Mouse (Mus musculus) forebrain, postnatal 0 days (tissue): Measurements from ENCODE around the gene Tank. TPM values are rescaled to one million over a fixed set of nuclear protein-coding genes. Genes with fewer than 3 reads are reported as not detected.

Experiments
- ATAC-seq: fragments of 200-750 bp; cut with Nextera tagmentation; 2 replicates; pipeline ENCODE4 v1.8.0; 2017; ENCODE audit warnings: mild to moderate bottlenecking, moderate library complexity
- DNase-seq: peaks from one replicate; pipeline ENCODE4 v3.0.0-alpha.2; 2015
- H3K27ac ChIP-seq: fragments of 300-500 bp; sonication (generic); 2 replicates; pipeline ENCODE4 v1.5.1; 2014; ENCODE audit warnings: low read depth, mild to moderate bottlenecking, antibody characterized with exemption, low read length, moderate library complexity, mixed read lengths
- H3K27me3 ChIP-seq: fragments of 300-500 bp; sonication (generic); 2 replicates; pipeline ENCODE4 v1.6.1; 2014; ENCODE audit warnings: mild to moderate bottlenecking, low read length, mixed read lengths; ENCODE audit not compliant: insufficient read depth
- H3K36me3 ChIP-seq: fragments of 300-500 bp; sonication (generic); 2 replicates; pipeline ENCODE4 v1.6.1; 2014; ENCODE audit warnings: mild to moderate bottlenecking, moderate library complexity; ENCODE audit not compliant: insufficient read depth
- H3K4me1 ChIP-seq: fragments of 300-500 bp; sonication (generic); 2 replicates; pipeline ENCODE4 v1.6.1; 2014; ENCODE audit warnings: antibody characterized with exemption; ENCODE audit not compliant: insufficient read depth
- H3K4me2 ChIP-seq: fragments of 300-500 bp; sonication (generic); 2 replicates; pipeline ENCODE4 v1.6.1; 2014; ENCODE audit warnings: low read depth, mild to moderate bottlenecking, moderate library complexity
- H3K4me3 ChIP-seq: fragments of 300-500 bp; sonication (generic); 2 replicates; pipeline ENCODE4 v1.5.1; 2014; ENCODE audit warnings: low read depth, low read length, mixed read lengths
- H3K9ac ChIP-seq: fragments of 300-500 bp; sonication (generic); 2 replicates; pipeline ENCODE4 v1.6.1; 2014; ENCODE audit warnings: mild to moderate bottlenecking
- H3K9me3 ChIP-seq: fragments of 300-500 bp; sonication (generic); 2 replicates; pipeline ENCODE4 v1.6.1; 2016; ENCODE audit warnings: low read length
- CTCF ChIP-seq: sonication (generic); IDR thresholded peaks from 2 replicates; pipeline ENCODE4 v1.5.1; 2016; ENCODE audit warnings: antibody characterized with exemption, control low read depth, low read depth
- WGBS: fragments of 180-500 bp; shearing (Covaris S2); extraction: QIAGEN DNeasy Blood & Tissue Kit; methylation state at CpG from one replicate; pipeline ENCODE4 v1.1.7; 2014; 5-methylcytosine and 5-hydroxymethylcytosine counted together
- polyA plus RNA-seq: library from polyadenylated mRNA; unstranded; fragments of >200 nt; fragmentation: Nextera tagmentation; extraction: Ambion mirVana; gene quantifications from 2 replicates; pipeline ENCODE4 v1.2.1, GENCODE M21; 2015
- total RNA-seq: library from RNA; depleted of rRNA; stranded (reverse); fragments of >200 nt; gene quantifications from 2 replicates; pipeline ENCODE4 v1.2.3, GENCODE M21; 2014

Tank gene
- total and polyA plus RNA-seq, 2 experiments from 2014 or later = 24.5 to 35.5 TPM

DNA sequence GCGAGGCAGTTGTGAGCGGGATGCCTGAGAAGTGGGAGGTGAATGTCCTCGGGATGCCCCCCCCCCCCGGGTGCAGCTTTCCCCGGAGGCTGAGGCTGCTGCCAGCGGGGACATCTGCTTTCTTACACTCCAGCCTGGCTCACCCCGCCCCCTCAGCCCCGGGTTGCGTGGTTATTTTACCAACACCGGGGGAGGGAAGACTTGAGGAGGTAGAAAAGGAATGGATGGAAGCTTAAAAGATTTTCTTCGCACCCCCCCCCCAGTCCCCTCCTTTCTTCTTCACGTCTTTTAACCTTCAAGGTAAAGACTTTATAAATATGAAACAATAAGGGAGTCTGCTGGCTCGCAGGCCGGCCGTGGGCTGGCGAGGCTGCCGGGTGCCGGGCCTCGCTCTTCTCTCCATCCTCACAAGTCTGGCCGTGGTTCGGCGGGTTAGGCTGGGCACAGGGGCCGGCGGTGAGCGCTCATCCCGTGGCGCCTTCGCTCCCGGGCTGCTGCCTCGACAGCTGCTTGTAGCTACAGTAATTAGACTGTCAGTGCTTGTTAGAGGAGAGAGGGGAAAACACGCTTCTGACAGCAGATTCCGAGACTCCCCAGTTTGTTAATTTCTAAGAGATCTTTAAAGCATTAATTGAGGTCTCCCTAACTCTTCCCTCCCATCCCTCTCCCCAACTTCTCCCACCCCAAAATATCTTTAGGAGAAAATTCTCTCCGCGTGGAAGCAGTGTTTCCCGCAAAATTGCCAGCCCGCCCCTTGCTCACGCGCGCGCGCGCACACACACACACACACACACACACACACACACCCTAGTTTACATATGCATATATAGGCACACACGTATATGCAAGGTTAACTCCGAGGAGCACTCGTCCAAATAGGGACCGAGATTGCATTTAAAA lies 77.2 kb downstream of the Tank start:
- peak; percentile 83 for DNase-seq
- Histone ChIP-seq H3K27me3 (no peaks in the 10 kb centered on the region), H3K4me2 (peak overlapping the region; percentile 94), H3K36me3 (no peaks in the 10 kb centered on the region), H3K9ac (peak overlapping the region; percentile 86), H3K4me1 (no peaks in the 10 kb centered on the region), H3K27ac (peak overlapping the region; percentile 97), H3K9me3 (no peaks in the 10 kb centered on the region), H3K4me3 (peak overlapping the region; percentile 66)
- no peak for TF ChIP-seq CTCF
- WGBS = 1% methylated on average over 46 of the region's 46 CpGs
- ATAC-seq = peak; percentile 65

DNA sequence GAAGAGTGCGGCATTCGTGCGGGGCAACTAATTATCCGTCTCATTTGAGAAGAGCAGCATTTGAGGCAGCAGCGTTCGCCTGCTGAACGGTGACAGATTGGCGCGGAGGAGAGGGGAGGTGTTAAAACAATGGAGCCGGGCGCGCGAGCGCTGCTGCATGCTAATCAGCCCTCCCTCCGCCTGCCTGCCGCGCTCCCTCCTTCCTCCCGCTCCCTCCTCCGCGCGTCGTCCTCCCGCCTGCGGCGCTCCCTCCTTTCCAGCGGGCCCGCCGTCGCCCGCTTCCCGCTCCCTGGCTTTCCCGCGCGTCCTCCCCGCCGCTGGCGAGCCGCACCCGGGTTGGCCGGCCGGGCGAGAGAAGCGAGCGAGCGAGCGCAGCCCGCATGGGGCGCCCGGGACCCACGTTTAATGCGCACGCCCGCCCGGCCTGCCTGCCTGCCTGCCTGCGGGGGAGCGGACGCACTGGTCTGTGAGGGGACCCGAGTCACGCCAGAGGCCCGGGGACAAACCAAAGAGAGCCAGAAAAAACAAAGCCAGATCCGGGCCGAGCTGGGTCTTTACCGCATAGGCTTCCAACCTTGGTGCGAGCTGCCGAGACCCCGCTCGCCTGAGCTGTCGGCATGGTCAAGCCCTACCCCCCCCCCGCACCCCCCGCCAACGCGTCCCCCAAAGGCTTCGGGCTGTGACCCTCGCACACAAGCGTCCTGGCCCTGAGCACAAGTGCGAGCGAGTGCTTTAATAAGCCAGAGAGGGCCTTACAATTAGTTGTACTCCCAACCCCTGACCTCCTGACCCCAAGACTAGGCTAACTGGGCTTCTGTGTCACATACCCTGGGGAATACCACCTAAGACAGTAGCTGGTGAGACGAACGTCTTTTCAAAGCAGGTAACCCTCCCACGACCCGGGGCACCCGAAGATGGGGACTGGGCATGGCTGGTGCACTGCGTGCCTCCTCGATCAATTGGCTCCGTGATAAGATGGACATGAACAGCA lies 78.3 kb downstream of the Tank start:
- peak overlapping the region; percentile 97 for H3K27ac ChIP-seq
- WGBS = 4% methylated on average over 79 of the region's 85 CpGs
- no peaks in the 10 kb centered on the region for H3K9me3 ChIP-seq
- ATAC-seq (peak; percentile 94), DNase-seq (peak; percentile 95)
- H3K4me3 ChIP-seq = peak overlapping the region; percentile 66
- H3K27me3 ChIP-seq = no peaks in the 10 kb centered on the region
- no peaks in the 10 kb centered on the region for H3K36me3 ChIP-seq
- H3K9ac ChIP-seq = peak overlapping the region; percentile 86
- peak overlapping the region; percentile 94 for H3K4me2 ChIP-seq
- TF ChIP-seq CTCF = no peak
- H3K4me1 ChIP-seq = no peaks in the 10 kb centered on the region

- H3K27me3 ChIP-seq = no peaks in the 10 kb centered on the region
Observed at GRCm38 (mm10) chr2:61659254-61659653, 80.9 kb downstream of the Tank start.

DNA sequence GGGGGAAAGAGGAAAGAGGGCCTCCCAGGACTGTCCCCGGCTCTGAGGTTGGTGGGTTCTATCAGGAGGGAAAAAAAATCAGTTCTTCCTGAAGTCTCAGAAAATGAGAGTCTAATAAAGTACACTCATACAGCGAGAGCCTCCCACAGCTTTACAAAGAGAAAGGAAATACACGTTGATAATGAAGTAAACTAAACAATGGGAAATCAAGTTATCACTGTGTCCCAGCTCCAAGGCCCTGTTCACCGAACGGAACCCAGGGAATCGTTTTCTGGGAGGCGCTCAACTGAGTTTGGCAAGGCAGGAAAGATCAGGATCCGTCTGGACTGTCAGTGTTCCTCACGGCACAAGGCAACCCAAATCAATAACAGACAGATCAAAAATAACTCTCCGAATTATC lies 84.4 kb downstream of the Tank start:
- H3K4me3 ChIP-seq = no peak overlapping the region
- H3K27ac ChIP-seq = peak overlapping the region; percentile 67
- H3K36me3 ChIP-seq = no peaks in the 10 kb centered on the region
- ATAC-seq (no peak), DNase-seq (no peak)
- no peak for TF ChIP-seq CTCF
- no peak overlapping the region for H3K9ac ChIP-seq
- no peaks in the 10 kb centered on the region; the same call in 1 of the 2 replicates for H3K4me1 ChIP-seq
- no peaks in the 10 kb centered on the region for H3K27me3 ChIP-seq
- WGBS = 52% methylated on average over 10 of the region's 10 CpGs
- 0 out of 2 replicates have a peak overlapping the region, but pooled peaks have one; percentile 4 for H3K4me2 ChIP-seq
- no peaks in the 10 kb centered on the region for H3K9me3 ChIP-seq

More at GRCm38 (mm10) chr2:61659254-61659653, 80.9 kb downstream of the Tank start:
- TF ChIP-seq CTCF = no peak
- no peak overlapping the region for H3K4me2 ChIP-seq
- no peak for DNase-seq
- WGBS = 56% methylated on average over 2 of the region's 2 CpGs
- ATAC-seq = no peak
- no peak overlapping the region for H3K27ac ChIP-seq
- no peaks in the 10 kb centered on the region for H3K36me3 ChIP-seq
- no peak overlapping the region for H3K4me3 ChIP-seq
- no peaks in the 10 kb centered on the region; the same call in 1 of the 2 replicates for H3K4me1 ChIP-seq
- H3K9ac ChIP-seq = no peak overlapping the region
- H3K9me3 ChIP-seq = no peaks in the 10 kb centered on the region

DNA sequence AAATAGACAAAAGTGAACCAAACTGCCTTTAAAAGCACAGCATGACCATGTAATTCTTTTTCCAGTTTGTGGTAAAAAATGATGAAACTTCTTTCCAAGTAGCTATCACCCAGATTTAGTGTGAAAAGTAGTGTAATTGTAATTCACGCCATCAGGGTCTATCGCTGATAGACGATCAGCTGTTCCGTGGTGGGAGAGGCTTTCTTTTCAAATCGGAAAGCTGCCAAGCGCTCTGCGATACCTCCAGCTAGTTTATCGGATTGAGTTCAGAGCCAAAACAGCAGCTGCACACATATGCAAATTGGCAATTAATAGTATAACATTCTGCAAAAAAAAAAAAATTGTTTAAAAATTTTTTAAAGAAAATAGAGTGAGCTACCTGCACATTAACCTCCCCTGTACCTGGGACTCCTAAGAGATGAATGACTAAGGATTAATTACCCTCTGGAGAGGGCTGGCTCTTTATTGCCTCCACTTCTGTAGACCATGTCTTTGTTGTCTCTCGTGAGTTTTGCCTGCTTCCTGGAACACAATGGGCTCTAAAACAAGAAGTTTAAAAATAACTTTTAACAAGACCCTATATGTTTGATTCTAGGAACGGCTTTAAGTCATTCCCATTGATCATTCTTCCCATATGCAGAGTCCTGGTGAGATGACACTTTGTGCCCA lies 85.3 kb downstream of the Tank start:
- WGBS = 20% methylated on average over 10 of the region's 10 CpGs
- 0 out of 2 replicates have a peak overlapping the region, but pooled peaks have one; percentile 30 for H3K27ac ChIP-seq
- H3K9ac ChIP-seq = no peak overlapping the region
- no peak overlapping the region for H3K4me3 ChIP-seq
- H3K4me2 ChIP-seq = peak overlapping the region; percentile 17
- peak; percentile 78 for DNase-seq
- H3K36me3 ChIP-seq = no peaks in the 10 kb centered on the region
- ATAC-seq = peak; percentile 60; the same call in 1 of the 2 replicates
- no peaks in the 10 kb centered on the region; the same call in 1 of the 2 replicates for H3K4me1 ChIP-seq
- TF ChIP-seq CTCF = 0 out of 2 replicates have a peak, but pooled peaks have one; percentile 3
- H3K9me3 ChIP-seq = no peaks in the 10 kb centered on the region
- H3K27me3 ChIP-seq = no peaks in the 10 kb centered on the region

GRCm38 (mm10) chr2:61667420-61667819 lies 89.0 kb downstream of the Tank start:
- Histone ChIP-seq H3K4me3 (no peak overlapping the region), H3K4me1 (no peaks in the 10 kb centered on the region; the same call in 1 of the 2 replicates), H3K4me2 (no peak overlapping the region), H3K9ac (no peak overlapping the region), H3K36me3 (no peaks in the 10 kb centered on the region), H3K9me3 (no peaks in the 10 kb centered on the region), H3K27me3 (no peaks in the 10 kb centered on the region), H3K27ac (peak overlapping the region; percentile 46)
- ATAC-seq (no peak), DNase-seq (no peak)
- no peak for TF ChIP-seq CTCF
- 77% methylated on average over 7 of the region's 7 CpGs for WGBS
